Mouse (Mus musculus) heart, adult 2 months (tissue): ENCODE data around the gene Tec.

Experiments
- CTCF ChIP-seq: fragments of 200-600 bp; IDR thresholded peaks from 2 replicates; pipeline ENCODE4 v1.8.1; 2022; ENCODE audit warnings: antibody characterized with exemption, mild to moderate bottlenecking, moderate library complexity
- EP300 ChIP-seq: fragments of 200-500 bp; IDR thresholded peaks from 2 replicates; pipeline ENCODE4 v1.6.1; 2011; ENCODE audit warnings: low read depth, low read length, control low read depth; ENCODE audit not compliant: insufficient read depth
- POLR2A ChIP-seq: fragments of 200-500 bp; IDR thresholded peaks from 2 replicates; pipeline ENCODE4 v1.6.1; 2011; ENCODE audit warnings: mild to moderate bottlenecking, low read depth, low read length, control low read depth; ENCODE audit not compliant: insufficient read depth

GRCm38 (mm10) chr5:72802851-72803250 is 65.4 kb downstream of the Tec start:
- TF ChIP-seq CTCF, result no peak
- no peak for TF ChIP-seq POLR2A
- no peak for TF ChIP-seq EP300
